Mouse (Mus musculus): ENCODE data around the gene Ccdc9.

Gene Ccdc9

DNA sequence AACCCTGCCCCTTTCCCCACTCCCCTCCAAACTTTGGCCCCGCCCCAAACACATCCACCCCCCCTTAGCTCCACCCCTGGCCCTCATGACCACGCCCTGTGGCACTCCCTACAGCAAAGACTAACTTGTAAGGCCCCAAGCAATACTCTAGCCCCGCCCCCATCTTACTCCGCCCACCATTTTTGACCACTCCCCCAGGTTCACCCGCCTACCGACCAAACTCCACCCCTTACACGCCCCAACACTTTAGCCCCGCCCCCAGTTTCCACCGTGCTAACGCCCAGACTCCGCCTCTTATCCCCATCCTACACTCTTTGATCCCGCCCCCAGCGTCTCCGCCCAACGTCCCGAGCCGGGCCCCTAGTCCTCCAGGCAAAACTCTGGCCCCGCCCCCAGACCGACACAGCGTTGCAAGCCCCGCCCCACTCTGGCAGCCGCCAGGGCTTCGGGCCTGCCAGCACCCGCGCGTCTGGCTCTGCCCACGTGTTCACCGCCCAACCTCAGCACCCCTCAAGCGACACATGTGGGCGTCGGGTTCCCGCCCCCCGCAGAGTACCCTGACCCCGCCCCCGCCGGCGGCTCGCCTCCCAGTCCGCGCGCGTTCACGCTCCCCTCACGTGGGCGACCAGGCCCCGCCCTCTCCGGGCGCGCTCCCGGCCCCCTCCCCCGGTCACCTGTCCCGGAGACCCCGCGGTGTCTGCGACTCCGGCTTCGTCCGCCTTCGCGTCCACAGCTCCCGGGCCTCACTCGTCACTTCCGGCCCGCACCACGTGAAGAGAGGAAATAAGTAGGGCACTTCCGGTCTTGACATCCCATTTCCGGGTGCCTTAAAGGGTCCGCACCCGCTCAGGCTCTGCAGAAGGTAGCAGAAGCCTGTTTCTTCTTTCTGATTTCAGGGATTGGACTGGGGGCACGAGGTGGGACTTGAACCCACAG is at the start of gene Ccdc9:
Ccdc9 (minus strand) TSS at position 770 of the 936 bp plus-strand sequence.
- peak; percentile 98 for DNase-seq (ENCODE audit: low read depth)

DNA sequence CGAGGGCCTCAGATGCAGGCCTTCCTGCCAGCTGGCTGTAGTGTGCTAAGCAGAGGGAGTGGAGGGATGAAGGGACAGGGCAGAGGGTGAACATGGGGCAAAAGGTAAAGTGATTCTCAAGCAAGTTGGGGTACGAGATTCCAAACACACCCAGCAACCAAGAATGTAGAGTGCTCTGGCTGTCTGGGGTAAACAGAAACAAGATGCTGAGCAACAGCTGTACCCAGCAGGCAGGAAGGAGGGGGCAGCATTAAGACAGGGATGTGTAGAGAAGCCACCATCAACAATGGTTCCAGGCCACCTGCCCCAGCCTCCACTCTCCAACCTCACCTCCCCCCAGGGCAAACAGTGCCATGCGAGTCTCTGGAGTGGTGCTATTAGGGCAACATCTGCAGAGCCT is 42.6 kb upstream of the Ccdc9 start:
- no peak for DNase-seq (ENCODE audit: low read depth)

DNA sequence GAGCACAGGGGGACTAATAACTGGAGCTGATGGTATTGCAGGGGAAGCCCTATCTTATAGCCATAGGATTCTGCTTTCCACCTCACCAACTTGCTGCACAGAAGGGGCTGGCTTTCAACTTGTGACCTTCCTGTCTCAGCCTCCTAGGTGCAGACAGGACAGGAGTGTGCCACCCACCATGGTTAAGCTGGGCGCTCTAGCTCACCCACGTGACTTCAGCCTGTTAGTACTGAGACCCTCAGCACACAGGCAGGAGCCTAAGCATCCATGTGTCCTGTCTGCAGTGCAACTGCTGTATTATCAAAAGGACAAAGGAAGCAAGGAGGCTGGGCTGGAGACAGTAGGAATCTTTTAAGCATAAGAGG is 40.0 kb upstream of the Ccdc9 start:
- DNase-seq (ENCODE audit: low read depth) = no peak

DNA sequence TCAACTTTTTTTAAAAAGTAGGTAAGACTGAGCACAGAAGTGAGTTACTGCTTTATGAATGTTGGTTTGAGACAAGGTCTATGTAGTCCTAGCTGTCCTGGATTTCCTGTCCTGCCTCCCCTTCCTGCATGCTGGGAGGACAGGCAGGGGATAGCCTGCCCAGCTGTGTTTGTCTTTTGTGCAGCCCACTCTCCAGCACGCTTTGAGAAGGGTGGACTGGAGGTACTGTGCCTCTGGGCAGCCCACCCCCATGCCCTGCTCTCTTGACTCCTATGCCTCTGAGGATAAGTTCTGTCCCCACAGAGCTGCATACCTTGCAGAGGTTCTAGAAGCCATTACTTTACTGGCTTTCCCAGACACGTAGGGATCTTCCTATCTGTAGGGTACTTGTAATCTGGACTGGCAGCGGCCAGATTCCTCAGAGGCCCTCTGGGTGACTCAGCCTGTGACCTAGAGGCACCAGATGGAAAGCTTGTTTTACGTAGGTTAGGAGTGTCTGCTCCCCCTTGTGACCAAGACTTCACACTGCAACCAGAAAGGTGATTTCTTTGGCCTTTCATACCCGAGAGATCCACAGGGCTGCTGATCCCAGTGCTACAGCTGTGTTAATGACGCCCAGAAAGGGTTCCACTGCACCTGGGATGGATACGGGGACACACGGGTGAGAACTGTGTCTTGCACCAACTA is 39.5 kb upstream of the Ccdc9 start:
- DNase-seq (ENCODE audit: low read depth) = peak; percentile 88

DNA sequence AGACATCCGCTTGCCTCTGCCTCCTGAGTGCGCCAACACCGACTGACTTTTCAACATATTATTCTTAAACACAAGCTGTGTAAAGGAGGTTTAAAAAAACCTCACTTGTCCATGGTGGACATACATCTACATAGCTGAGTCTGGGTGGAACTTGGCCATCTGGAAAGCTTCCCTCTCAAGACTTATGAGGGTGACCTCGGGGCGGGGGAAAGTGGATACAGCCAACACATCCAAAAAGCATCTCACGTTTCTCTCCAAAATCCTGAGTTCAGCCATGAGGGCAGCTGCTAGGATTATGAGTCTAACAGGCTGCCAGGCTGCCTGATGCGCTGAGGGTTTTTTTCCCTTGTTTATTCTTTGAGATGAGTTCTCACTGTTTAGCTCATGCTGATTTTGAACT is 38.1 kb upstream of the Ccdc9 start:
- DNase-seq (ENCODE audit: low read depth) = no peak

DNA sequence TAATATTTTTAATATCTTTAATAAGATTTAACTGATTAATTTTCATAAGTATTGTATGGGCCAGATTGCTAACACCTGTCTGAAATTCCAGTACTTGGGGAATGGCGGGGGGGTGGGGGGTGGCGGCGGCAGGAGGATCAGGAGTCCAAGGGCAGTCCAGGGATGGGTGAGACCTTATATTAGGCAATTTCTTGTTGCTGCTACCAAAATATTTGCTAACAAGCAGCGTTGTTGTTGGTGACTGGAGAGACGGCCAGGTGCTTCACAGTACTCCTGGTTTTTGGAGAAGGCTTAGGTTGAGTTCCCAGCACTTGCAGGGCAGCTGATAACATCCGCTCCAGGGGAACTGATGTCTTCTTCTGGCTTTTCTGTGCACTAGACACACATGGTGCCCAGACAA is 33.9 kb upstream of the Ccdc9 start:
- no peak for DNase-seq (ENCODE audit: low read depth)

DNA sequence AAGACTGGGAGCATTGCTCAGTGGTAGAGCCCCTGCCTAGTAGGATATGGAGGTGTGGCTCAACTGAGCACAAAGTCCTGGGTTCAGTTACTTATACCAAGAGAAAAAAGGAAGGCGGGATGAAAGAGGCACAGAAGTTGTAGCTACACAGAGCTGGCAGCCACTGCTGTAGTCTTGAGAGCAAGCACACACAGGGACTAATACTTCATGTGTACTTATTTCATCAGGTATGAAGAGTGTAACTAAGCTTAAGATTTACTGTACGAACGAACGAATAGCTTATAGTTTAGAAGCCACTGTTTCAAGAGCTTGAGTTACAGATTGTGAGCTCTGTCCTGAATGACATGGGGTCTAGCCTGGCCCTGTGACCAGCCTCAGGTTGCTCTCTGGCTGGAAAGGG is 32.6 kb upstream of the Ccdc9 start:
- DNase-seq (ENCODE audit: low read depth) = no peak

DNA sequence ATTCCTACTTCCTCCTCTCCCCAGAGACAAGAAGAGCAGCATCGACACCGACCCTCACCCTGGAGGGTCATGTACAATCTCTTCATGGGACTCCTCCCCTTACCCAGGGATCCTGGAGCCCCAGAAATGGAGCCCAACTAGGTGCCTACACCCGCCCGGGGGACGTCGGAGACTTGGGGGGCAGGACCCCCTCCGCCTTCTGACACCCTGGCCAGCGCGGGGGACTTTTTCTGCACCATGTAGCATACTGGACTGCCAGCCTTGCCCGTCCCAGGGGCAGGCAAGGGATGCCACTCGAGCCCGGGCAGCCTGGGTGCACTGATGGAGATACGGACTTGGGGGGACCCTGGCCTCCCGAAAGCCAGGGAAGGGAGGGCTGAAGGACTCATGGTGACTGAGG is 30.5 kb upstream of the Ccdc9 start:
- DNase-seq (ENCODE audit: low read depth) = no peak

DNA sequence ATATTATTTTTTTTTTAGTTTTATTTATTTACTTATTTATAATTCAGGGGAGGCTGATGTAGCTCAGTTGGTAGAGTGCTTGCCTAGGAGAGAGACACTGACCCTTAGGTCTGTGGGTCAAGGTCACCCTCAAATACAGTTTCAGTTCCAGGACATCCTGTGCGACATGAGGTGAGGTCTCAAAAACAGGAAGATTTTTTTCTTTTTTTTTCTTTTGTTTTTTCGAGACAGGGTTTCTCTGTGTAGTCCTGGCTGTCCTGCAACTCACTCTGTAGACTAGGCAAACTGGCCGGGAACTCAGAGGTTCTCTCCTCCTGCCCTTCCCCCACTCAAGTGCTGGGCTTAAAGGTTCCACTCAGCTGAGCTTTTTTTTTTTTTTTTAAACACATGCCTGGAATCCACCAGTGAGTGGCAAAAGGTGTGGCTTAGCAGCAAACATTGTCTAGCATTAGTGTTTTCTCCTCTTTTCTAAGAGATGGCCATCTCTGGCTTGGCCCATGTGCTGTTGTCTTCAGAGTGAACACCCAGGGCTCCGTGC is 28.7 kb upstream of the Ccdc9 start:
- DNase-seq (ENCODE audit: low read depth) = no peak

DNA sequence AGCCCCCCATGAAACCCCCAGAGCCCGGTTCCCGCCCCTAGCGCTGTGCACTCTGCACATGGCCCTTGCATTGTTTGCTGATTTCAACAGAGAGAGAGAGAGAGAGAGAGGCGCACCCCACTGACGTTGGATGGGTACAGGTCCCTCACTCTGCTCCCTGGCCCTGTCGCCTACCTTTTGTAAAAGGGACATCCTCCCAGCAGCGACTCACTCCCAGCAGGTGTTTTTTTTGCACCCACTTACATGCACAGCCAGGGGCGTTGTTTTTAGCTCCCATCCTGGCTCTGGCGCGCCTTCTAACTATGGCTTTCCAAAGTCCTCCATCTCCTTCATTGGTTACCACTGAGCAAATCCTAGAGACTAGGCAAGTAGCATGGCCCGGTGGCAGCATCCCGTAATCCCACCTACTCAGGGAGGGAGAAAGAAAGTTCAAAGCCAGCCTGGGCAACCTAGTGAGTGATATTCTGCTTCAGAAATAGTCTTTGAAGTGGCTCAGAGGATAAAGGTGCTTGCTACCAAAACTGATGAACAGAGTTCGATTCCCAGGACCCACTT is 27.7 kb upstream of the Ccdc9 start:
- no peak for DNase-seq (ENCODE audit: low read depth)

DNA sequence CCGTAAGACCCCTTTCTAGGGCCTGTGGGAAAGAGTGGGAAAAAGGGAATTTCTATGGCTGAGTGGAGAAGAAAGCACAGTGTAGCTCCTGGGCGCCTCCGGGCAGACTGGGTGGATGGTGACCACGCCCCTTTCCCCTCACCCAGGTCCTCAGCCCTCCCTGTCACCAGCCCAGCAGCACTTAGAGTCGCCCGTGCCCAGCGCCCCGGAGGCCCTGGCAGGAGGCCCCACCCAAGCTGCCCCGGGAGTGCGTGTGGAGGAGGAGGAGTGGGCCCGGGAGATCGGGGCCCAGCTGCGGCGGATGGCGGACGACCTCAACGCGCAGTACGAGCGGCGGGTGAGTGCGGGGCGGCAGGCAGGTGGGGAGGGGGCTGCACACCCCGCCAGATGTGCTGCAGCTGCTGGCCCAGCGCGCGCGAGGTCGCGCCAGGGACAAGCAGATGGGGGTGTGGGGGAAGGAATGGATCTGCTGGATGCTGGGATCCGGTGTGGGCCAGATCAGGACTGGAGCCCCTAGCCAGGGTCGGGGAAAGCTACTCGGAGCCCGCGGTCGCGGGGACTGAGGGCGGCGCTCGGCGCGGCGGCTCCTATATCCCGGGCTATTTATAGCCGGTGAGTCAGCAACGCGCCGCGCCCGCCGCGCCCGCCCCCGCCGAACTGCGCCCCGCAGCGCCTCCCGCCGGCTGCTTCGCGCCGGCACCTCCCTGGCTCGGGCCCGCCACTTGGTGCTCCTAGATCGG is 27.1 kb upstream of the Ccdc9 start:
- DNase-seq (ENCODE audit: low read depth) = peak; percentile 89

DNA sequence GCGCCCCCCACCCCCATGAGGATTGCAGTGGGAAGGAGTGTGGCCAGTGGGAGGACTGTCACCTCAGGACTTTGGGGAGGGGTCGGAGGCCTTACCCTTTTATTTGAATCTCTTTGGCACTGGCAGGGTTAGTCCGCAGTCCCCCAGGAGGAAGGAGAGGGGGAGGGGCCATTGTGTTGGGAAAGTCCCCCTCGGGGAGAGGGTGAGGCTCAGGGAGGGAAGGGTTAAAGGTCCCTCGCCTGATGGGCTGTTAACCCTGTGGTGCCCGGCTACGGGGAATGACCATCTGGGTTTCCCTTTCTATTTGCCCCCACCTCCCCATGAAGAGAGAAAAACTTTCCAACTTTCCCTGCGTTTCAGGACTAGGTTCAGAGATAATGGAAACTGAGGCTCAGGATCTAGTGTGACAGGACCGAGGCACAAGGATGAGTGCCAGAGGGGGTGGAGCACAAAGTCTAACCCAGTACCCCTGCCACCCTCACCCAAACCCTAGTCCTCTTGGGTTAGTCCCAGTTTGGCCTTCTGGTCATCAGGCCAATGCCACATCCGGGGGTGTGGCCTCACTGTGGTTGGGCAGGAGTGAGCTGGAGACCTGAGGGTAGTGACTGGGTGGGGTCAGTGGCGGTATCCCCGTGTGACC is 26.2 kb upstream of the Ccdc9 start:
- peak; percentile 56 for DNase-seq (ENCODE audit: low read depth)

DNA sequence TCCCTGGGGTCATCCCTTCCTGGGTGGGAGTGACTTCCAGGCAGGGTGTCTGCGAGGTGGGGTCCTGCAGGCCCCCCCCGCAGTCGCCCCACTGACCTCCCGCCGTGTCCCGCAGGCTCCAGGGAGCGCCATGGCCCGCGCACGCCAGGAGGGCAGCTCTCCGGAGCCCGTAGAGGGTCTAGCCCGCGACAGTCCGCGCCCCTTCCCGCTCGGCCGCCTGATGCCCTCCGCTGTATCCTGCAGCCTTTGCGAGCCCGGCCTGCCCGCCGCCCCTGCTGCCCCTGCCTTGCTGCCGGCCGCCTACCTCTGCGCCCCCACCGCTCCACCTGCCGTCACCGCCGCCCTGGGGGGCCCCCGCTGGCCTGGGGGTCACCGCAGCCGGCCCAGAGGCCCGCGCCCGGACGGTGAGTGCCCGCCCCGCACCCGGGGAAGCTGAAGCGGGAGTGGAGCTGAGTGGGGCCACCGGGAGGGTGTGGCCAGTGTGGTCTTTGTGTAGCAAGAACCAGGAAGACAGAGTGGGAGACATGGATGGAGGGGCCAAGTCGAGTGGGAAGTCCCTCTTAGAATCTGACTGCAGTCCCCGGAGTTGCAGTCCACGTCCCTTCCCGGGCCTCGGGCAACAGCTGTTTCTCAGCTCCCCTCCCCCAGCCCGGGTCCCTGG is 25.5 kb upstream of the Ccdc9 start:
- DNase-seq (ENCODE audit: low read depth) = peak; percentile 42

DNA sequence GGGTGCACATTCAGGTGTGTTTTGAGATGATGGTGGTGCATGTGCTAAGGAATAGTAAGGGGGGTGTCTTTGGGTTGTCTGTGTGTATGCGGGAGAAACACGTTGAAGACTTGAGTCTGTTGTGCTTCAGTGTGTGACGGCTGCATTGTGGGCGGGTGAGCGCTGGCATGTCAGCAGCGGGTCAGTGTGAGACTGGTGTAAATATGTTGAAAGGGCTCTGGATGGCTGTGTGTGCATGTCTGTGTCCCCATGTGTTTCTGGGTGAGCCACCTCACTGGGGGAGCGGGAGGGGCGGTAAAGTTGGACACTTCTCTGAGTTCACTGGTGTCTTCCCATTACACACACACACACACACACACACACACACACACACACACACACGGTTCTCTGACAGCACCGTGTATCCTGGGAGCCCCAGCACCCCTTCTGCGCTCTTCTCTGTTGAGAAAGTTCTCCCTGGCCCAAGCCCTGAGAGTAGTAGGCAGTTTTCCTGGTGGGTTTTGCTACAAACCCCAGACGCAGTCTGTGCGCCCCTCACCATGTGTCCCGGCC is 24.9 kb upstream of the Ccdc9 start:
- DNase-seq (ENCODE audit: low read depth) = peak; percentile 73

DNA sequence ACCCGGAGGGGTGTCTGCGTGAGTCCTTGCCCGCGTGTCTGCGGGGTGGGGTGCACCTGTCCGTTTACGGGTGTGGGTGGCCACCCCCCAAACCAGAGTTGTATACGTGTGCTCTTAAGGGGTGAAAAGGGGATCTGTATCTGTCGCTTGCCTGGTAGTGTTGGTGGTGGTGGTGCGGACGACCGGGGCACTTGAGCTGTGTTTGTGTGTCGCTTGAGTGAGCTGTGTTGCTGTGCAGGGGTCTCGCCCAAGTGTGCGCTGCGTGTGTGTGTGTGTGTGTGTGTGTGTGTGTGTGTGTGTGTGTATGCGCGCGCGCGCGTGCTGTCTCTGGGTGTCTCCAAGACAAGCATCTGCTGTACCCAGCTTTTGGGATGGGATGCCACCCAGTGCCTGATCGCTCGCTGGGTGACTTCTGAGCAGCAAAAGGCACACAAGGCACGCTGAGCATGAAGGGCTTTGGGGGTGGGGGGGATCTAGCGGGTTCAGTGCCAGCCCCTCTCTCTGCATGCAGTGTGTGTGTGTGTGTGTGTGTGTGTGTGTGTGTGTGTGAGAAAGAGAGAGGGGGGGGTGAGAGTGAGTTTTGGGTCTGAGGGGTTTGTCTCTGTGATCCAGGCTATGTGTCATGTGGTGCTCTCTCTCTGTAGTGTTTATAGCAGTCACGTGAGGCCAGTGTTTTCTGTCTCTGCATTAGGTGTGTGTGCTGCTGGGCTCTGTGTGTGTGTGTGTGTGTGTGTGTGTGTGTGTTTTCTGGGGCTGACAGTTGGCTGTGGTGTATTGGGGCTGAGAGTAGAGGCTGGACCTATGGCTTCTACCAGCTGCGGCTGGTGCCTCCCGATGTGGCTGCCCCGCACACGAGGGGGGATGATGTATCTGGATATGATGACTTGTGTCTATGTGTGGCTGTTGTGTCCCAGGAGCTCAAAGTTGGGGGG is 24.2 kb upstream of the Ccdc9 start:
- DNase-seq (ENCODE audit: low read depth) = peak; percentile 81

DNA sequence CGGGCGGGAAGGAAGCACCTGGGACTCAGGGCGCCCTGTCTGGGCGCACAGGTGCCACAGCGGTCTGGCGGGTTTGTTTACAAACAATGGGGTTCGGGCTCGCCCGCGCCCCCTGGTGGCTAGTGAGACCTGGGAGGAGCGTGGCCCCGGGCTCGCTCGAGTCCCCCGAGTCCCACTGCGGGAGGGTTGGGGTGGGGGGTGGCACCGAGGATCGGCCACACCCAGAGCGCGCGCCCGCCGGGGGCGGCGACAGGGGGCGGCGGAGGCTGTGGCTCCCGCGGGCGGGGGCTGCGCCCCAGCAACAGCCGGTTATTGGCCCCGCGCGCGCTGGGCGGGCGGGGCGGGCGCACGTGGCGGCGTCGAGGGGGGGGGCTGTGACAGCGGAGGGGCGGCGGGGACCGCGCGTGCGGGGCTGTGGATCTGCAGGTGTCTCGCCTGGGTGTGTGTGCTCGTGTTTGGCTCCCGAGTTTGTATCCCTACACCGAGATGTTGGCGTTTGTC is 23.5 kb upstream of the Ccdc9 start:
- DNase-seq (ENCODE audit: low read depth) = peak; percentile 96

DNA sequence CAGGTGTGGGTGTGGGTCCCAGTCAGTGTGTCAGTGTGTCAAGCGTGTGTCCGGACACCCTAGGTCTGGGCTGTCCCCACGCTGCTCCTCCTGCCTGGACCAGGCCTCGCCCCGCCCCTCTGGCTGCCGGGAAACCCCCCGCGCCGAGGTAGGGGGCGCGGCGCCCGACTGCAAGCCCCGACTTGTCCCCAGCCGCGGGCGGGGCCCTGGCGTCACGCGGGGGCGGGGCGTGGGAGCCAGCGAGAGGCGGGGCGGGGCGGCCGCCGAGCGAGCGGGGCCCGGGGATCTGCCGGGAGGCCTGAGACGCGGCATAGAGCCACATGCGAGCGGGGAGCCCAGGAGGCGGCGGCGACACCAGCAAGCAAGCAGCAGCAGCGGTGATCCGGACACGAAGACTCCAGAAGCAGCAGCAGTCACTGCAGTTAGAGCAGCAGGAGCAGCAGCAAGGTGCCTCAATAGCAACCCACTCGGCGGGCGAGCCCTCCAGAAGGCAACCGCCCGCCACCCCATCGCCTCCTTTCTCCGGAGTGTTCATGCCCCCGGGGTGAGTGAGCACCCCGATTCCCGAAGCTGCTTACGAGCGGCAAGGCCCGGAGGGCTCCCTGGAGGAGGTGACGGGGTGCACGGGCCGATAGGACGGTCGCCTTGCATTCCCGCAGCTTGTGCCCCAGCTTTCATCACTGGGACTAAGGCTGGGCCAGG is 22.9 kb upstream of the Ccdc9 start:
- DNase-seq (ENCODE audit: low read depth) = peak; percentile 93

DNA sequence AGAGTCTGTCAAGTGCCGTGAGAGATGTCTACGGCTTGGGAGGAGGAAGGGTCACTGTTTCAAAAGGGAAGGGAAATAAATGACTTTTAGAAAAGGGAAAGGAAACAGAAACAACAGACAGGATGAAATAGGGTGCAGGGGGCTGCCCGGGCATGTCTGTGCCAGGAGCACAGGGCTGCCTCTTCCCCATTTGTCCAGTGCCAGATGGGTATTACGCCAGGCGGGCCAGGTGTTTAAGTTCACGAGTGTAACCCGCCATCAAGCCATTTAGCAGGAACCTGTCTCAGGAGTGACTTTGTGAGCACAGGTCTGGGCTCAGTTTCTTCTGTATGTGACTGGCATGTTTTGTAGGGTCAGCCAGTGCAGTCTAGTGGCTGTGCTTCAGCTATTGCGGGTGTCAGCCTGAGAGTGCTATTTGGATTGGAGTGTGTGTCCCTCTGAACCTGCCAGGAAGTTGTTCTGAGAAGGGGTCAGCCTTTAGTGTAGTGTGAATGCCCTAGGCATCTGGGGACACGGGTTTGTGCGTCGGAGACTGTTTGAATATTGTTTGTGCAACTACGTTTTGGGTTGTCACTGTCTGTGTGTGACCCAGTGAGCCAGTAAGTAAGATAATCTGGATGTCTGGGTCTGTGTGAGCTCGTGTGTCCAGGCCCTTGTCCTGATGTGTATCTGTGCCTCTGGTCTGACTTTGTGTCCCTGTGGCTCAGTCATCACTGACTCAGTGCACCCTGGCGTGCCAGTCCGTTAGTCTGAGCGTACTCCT is 22.1 kb upstream of the Ccdc9 start:
- DNase-seq (ENCODE audit: low read depth) = peak; percentile 44
